Mouse (Mus musculus) hindbrain, embryonic 16.5 days (tissue): ENCODE results near the gene Dcdc2a. TPM values are rescaled to one million over a fixed set of nuclear protein-coding genes. Genes with fewer than 3 reads are reported as not detected.

Source experiments
- ATAC-seq: fragments of 200-750 bp; cut with Nextera tagmentation; 2 replicates; pipeline ENCODE4 v1.8.0; 2017; ENCODE audit warnings: moderate TSS enrichment, moderate library complexity
- H3K27ac ChIP-seq: fragments of 300-500 bp; sonication (generic); 2 replicates; pipeline ENCODE4 v1.5.1; 2014; ENCODE audit warnings: low read depth, mild to moderate bottlenecking, control low read depth, low read length, moderate library complexity
- H3K27me3 ChIP-seq: fragments of 300-500 bp; sonication (generic); replicated peaks from 2 replicates; pipeline ENCODE4 v1.6.1; 2014; ENCODE audit warnings: low read length; ENCODE audit not compliant: control insufficient read depth, insufficient read depth
- H3K36me3 ChIP-seq: fragments of 300-500 bp; sonication (generic); 2 replicates; pipeline ENCODE4 v1.6.1; 2014; ENCODE audit warnings: mild to moderate bottlenecking, low read length, moderate library complexity, mixed read lengths; ENCODE audit not compliant: control insufficient read depth, insufficient read depth
- H3K4me1 ChIP-seq: fragments of 300-500 bp; sonication (generic); 2 replicates; pipeline ENCODE4 v1.6.1; 2014; ENCODE audit warnings: low read depth, low read length; ENCODE audit not compliant: control insufficient read depth, insufficient read depth
- H3K4me2 ChIP-seq: fragments of 300-500 bp; sonication (generic); 2 replicates; pipeline ENCODE4 v1.6.1; 2014; ENCODE audit warnings: mild to moderate bottlenecking, low read length, control low read depth, moderate library complexity
- H3K4me3 ChIP-seq: fragments of 300-500 bp; sonication (generic); 2 replicates; pipeline ENCODE4 v1.5.1; 2014; ENCODE audit warnings: mild to moderate bottlenecking, low read length, control low read depth, moderate library complexity
- H3K9ac ChIP-seq: fragments of 300-500 bp; sonication (generic); 2 replicates; pipeline ENCODE4 v1.6.1; 2014; ENCODE audit warnings: low read depth, mild to moderate bottlenecking, control low read depth, low read length, moderate library complexity
- H3K9me3 ChIP-seq: fragments of 300-500 bp; sonication (generic); 2 replicates; pipeline ENCODE4 v1.6.1; 2014; ENCODE audit warnings: mild to moderate bottlenecking, low read length, moderate library complexity; ENCODE audit not compliant: control insufficient read depth
- WGBS: fragments of 180-500 bp; shearing (Covaris S2); extraction: QIAGEN DNeasy Blood & Tissue Kit; methylation state at CpG from one replicate; pipeline ENCODE4 v1.1.7; 2014; 5-methylcytosine and 5-hydroxymethylcytosine counted together
- polyA plus RNA-seq: library from polyadenylated mRNA; unstranded; fragments of >200 nt; fragmentation: Nextera tagmentation; extraction: Ambion mirVana; gene quantifications from 2 replicates; pipeline ENCODE4 v1.2.1, GENCODE M21; 2015

Gene Dcdc2a
- polyA plus RNA-seq, 1 experiment from 2014 or later = 4.4 TPM

DNA sequence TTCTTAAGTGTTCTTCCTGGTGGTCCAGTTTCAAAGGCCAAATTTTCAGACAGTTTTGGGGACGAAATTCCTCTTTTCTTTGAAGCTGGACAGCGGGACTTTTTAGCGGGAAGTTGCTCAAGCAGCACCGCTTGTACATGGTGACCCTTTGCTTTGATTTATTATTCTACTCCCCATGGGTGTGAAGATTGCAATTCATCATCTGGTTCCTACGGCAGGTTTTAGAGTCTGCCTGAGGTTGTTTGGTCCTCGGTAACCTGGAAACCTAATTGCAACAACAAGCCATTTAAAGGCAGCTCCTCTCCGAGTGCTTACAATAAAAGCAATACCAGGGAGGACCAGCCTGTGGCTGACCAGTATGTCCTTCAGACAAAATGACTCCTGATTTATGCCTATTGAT, 21.5 kb downstream of the Dcdc2a start:
- no peak overlapping the region for H3K4me3 ChIP-seq
- ATAC-seq = 0 out of 2 replicates have a peak, but pooled peaks have one; percentile 60
- H3K27me3 ChIP-seq = no peaks in the 10 kb centered on the region
- H3K4me1 ChIP-seq = no peaks in the 10 kb centered on the region
- H3K36me3 ChIP-seq = no peaks in the 10 kb centered on the region
- no peaks in the 10 kb centered on the region; the same call in 1 of the 2 replicates for H3K9me3 ChIP-seq
- WGBS = 12% methylated on average over 7 of the region's 7 CpGs
- no peak overlapping the region for H3K4me2 ChIP-seq
- no peak overlapping the region for H3K9ac ChIP-seq
- no peak overlapping the region for H3K27ac ChIP-seq

DNA sequence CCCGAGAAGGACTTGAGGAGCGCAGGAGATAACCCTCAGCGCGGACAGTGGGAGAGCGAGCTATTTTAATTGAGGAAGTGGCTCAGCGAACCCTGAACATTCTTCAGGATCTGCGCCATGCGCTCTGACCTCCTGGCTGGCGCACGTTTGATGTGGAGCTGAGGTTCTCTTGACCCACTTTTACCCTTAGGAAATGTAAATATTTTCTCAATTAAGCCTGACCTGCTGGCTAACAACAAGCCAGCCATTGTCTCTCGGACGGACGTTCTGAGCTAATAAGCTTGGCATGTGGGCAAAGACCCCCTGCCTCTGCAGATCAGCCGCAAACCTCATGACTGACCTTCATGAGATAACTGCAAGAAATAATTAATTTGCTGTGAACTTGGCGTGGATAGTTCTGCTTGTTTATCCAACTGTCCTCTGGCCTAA, 27.4 kb downstream of the Dcdc2a start:
- H3K27ac ChIP-seq = no peak overlapping the region
- ATAC-seq = no peak
- no peak overlapping the region for H3K4me2 ChIP-seq
- 33% methylated on average over 15 of the region's 15 CpGs for whole genome bisulfite sequencing
- no peak overlapping the region for H3K4me3 ChIP-seq
- H3K36me3 ChIP-seq = no peaks in the 10 kb centered on the region
- H3K27me3 ChIP-seq = no peaks in the 10 kb centered on the region
- H3K9me3 ChIP-seq = no peaks in the 10 kb centered on the region
- H3K4me1 ChIP-seq = no peaks in the 10 kb centered on the region
- no peak overlapping the region for H3K9ac ChIP-seq

DNA sequence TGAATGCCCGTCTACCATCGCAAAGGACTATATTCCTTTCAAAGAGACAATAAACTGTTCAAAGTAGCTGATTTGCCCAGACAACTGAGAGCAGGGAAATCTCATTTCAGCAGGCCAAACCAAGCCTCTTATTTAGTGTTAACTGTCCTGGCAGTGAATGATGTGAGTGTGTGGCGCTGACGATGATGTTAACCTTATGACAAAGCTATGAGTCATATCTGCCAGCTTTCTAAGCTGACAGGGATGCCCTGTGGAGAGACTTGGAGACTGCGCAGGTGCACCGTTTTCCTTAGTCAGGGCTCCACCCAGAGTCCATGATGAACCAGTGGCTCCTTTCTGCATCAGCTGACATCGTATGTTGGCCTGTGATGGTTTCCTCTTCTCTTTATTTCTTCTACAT, 29.3 kb downstream of the Dcdc2a start:
- H3K9ac ChIP-seq = no peak overlapping the region
- H3K27me3 ChIP-seq = no peaks in the 10 kb centered on the region
- H3K4me1 ChIP-seq = no peaks in the 10 kb centered on the region
- 90% methylated on average over 7 of the region's 7 CpGs for WGBS
- no peaks in the 10 kb centered on the region for H3K9me3 ChIP-seq
- no peak overlapping the region for H3K4me2 ChIP-seq
- H3K27ac ChIP-seq = no peak overlapping the region
- ATAC-seq = no peak
- no peaks in the 10 kb centered on the region for H3K36me3 ChIP-seq
- no peak overlapping the region for H3K4me3 ChIP-seq

DNA sequence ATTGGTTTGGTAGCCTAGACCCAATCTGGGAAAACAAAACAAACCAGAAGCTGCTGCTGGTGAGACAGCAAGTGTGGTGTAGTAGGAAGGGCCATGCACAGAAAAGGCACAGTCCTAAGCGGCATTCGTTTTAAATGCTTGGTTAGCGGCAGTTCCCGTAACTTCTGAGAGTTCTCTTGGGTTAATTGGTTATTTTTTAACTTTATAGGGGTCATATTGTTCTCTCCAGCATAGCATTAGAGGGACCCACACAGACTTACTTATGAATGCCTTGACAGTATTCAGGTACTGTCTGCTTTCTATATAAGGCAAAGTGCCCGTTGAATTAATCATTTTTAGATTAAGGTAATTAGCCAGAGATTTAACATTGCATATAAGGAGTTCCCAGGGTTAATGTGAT, 35.5 kb downstream of the Dcdc2a start:
- no peak overlapping the region for H3K4me2 ChIP-seq
- H3K36me3 ChIP-seq = no peaks in the 10 kb centered on the region
- no peak overlapping the region for H3K4me3 ChIP-seq
- ATAC-seq = peak; percentile 54; the same call in 1 of the 2 replicates
- no peaks in the 10 kb centered on the region for H3K27me3 ChIP-seq
- H3K9ac ChIP-seq = no peak overlapping the region
- H3K9me3 ChIP-seq = no peaks in the 10 kb centered on the region
- H3K4me1 ChIP-seq = no peaks in the 10 kb centered on the region
- no peak overlapping the region for H3K27ac ChIP-seq
- 77% methylated on average over 5 of the region's 5 CpGs for WGBS

- Histone ChIP-seq H3K4me3 (no peak overlapping the region), H3K4me1 (no peaks in the 10 kb centered on the region), H3K36me3 (no peaks in the 10 kb centered on the region), H3K4me2 (no peak overlapping the region), H3K9ac (no peak overlapping the region), H3K27me3 (no peaks in the 10 kb centered on the region), H3K27ac (no peak overlapping the region), H3K9me3 (no peaks in the 10 kb centered on the region)
- no peak for ATAC-seq
- WGBS = 88% methylated on average over 4 of the region's 4 CpGs
Observed at GRCm38 (mm10) chr13:25093776-25094175, 38.0 kb downstream of the Dcdc2a start.

- 76% methylated on average over 4 of the region's 4 CpGs for WGBS
- ATAC-seq = no peak
Observed at GRCm38 (mm10) chr13:25094381-25094780, 38.6 kb downstream of the Dcdc2a start.

DNA sequence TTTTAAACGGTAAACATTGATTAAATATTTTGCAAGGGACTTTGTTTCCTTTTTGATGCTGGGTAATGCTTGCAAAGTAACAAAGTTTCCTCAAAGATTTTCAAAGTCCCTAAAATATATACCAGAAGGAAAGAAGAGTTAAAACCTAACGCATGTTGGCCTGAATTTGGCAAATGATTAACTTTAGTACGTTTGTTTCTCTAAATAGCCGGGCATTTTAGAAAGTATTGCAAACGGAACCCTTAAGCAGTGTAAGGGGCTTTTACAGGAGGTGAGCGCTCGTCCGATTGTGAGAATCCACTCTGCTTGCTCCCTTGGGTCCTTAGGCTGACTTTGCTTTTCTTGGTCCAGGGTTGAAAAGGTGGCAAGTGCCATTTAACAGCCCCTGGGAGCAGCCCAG, 41.5 kb downstream of the Dcdc2a start:
- Histone ChIP-seq H3K27me3 (no peaks in the 10 kb centered on the region), H3K36me3 (no peaks in the 10 kb centered on the region), H3K27ac (no peak overlapping the region), H3K4me3 (no peak overlapping the region), H3K4me2 (no peak overlapping the region), H3K9ac (no peak overlapping the region), H3K9me3 (no peaks in the 10 kb centered on the region), H3K4me1 (no peaks in the 10 kb centered on the region)
- ATAC-seq = no peak
- WGBS = 72% methylated on average over 8 of the region's 8 CpGs

More at GRCm38 (mm10) chr13:25094381-25094780, 38.6 kb downstream of the Dcdc2a start:
- H3K4me3 ChIP-seq = no peak overlapping the region
- no peak overlapping the region for H3K9ac ChIP-seq
- H3K4me1 ChIP-seq = no peaks in the 10 kb centered on the region
- no peaks in the 10 kb centered on the region for H3K27me3 ChIP-seq
- H3K9me3 ChIP-seq = no peaks in the 10 kb centered on the region
- no peaks in the 10 kb centered on the region for H3K36me3 ChIP-seq
- no peak overlapping the region for H3K27ac ChIP-seq
- H3K4me2 ChIP-seq = no peak overlapping the region

- no peak for ATAC-seq
- 63% methylated on average over 5 of the region's 5 CpGs for WGBS
- H3K27me3 ChIP-seq = no peaks in the 10 kb centered on the region
- no peaks in the 10 kb centered on the region for H3K4me1 ChIP-seq
- H3K9ac ChIP-seq = no peak overlapping the region
- no peak overlapping the region for H3K27ac ChIP-seq
- no peak overlapping the region for H3K4me3 ChIP-seq
- H3K36me3 ChIP-seq = no peaks in the 10 kb centered on the region
- no peaks in the 10 kb centered on the region for H3K9me3 ChIP-seq
- H3K4me2 ChIP-seq = no peak overlapping the region
Observed at GRCm38 (mm10) chr13:25098578-25098977, 42.8 kb downstream of the Dcdc2a start.

DNA sequence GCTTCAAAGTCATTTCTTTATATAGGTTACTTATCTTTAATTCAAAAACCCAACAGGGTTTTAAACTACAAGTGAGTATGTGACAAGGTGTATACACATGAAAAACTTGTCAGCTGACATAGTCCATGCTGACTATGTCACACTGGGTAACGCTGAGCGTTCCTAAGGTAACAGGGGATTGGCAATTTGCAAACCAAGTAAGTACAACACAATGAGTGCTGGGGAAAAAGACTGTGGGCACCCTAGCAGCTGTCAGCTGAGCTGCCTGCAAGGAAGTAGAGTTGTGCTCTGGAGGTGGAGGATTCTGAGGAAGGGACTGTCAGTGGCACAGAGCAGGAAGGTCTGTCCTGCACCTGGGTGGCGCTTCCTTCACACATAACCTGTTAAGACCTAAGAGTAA, 43.7 kb downstream of the Dcdc2a start:
- H3K4me1 ChIP-seq = no peaks in the 10 kb centered on the region
- H3K4me2 ChIP-seq = no peak overlapping the region
- H3K9ac ChIP-seq = no peak overlapping the region
- no peaks in the 10 kb centered on the region for H3K27me3 ChIP-seq
- H3K9me3 ChIP-seq = no peaks in the 10 kb centered on the region
- WGBS = 68% methylated on average over 3 of the region's 3 CpGs
- no peak overlapping the region for H3K4me3 ChIP-seq
- no peak overlapping the region for H3K27ac ChIP-seq
- H3K36me3 ChIP-seq = no peaks in the 10 kb centered on the region
- ATAC-seq = no peak

- H3K4me1 ChIP-seq = no peaks in the 10 kb centered on the region
- H3K27ac ChIP-seq = no peak overlapping the region
- H3K4me2 ChIP-seq = no peak overlapping the region
- no peaks in the 10 kb centered on the region for H3K27me3 ChIP-seq
- H3K9ac ChIP-seq = no peak overlapping the region
- no peak for ATAC-seq
- no peaks in the 10 kb centered on the region for H3K9me3 ChIP-seq
- WGBS = 84% methylated on average over 6 of the region's 6 CpGs
- no peaks in the 10 kb centered on the region for H3K36me3 ChIP-seq
- H3K4me3 ChIP-seq = no peak overlapping the region
Observed at GRCm38 (mm10) chr13:25100581-25100980, 44.8 kb downstream of the Dcdc2a start.
